Mouse (Mus musculus) inflammation-experienced regulatory T-cells, adult 16 weeks (primary cell): ENCODE data around the gene 1600012H06Rik. TPM values are rescaled to one million over a fixed set of nuclear protein-coding genes. Genes with fewer than 3 reads are reported as not detected.

ENCODE experiments used
- polyA plus RNA-seq: library from polyadenylated mRNA; unstranded; fragments of 100-300 nt; shearing (Covaris generic); gene quantifications from one replicate; pipeline ENCODE4 v1.2.1, GENCODE M21; 2017

The 1600012H06Rik gene
- polyA plus RNA-seq = 37.0 TPM

DNA sequence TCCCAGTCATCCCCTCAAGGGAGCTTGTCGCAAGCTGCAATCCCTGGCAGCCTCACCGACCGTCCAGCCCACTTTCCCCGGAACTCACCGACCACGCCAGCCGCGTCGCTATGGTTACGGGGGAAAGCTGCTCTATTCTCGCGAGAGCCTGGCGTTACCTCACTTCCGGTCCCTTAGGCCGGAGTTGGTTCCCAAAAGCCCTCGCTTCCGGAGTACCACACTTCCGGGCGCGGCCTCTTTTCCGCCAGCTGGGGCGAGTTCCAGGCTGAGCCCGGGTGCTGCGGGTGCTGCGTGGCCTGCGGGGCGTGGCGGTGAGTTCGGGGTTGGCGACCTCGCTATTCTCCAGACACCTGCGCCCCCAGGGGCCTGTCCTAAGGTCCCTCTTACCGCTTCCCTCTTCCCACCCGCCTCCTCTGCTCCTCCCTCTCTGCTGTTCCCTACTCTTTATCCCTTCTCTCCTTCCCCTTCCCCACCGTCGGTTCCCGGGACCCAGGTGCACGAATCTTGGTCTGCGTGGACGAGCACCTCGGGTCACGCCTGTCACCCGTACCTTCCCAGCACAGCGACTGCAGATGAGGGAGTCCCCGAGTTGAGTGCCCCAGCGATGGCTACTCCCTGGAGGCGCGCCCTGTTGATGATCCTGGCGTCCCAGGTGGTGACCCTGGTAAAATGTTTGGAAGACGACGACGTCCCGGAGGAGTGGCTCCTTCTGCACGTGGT, at the start of gene 1600012H06Rik, which contains the start of gene Wdr27:
Gene 1600012H06Rik (plus strand): TSS at position 176 of the 720 bp plus-strand sequence.
Gene Wdr27 (minus strand): TSS at position 150 of the 720 bp plus-strand sequence.

DNA sequence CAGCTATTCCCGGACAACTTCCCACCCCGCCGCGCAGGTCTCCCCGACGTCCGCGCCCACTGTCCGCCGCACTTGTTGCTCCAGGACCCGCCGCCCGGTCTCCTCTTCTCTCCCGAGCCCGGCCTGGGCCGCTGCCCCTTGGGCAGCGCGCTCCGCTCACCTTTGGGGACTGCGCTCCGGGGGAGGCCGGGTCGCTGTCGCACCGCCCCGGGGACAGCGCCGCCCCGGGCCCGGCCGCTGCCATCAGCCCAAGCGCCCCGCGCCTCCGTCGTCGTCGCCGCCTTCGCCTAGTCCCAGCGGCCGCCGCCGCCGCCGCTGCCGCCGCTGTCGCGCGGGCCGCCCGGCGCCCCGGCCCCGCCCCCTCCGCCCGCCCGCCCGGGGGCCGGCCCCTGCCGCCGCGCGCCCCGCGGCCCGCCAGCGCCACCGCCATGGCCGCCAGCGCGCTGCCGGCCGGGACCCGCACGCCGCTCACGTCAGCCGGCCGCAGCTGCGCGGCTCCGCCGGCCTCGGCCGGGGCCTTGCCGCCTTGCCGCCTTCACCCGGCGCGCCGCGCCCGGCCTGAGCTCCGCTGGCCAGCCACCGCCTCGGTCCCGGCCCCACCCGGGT, 18.1 kb downstream of the 1600012H06Rik start, which contains the start of gene Phf10:
Gene Phf10 (minus strand): TSS at position 323 of the 606 bp plus-strand sequence.

DNA sequence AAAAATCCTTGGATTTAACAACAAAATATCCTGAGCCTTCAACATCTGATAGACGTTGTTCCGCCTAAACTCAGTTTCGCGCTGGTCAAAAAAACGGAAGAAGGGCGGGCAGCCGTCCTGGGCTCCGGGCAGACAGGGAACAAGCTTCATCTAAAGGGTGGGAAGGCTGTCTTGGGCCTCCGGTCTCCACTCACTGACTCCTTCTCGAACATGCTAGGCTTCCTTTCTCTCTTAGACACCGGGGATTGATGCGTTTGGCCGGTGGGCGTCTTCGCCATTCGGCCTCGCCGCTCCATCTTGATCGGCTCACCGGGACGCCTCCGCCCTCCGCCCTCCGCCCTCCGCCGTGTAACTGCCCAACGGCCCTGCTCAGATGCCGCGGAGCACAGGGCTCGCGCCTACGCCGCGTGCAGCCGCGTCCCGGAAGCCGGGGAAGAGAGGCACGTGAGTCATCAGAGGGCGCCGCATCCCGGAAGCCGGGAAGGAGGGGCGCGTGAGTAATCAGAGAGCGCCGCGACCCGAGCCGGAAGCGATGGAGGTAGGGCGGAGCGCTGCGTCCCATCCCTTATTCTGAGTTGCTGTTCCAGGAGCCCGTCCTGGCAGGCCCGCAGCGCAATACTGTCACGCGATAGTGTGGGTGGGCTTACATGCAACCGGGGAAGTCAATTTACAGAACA, 35.5 kb downstream of the 1600012H06Rik start, which contains the start of the genes 9030025P20Rik and Gm3417:
Gene 9030025P20Rik (plus strand): TSS at position 107 of the 677 bp plus-strand sequence.
Gene Gm3417 (minus strand): TSS at position 429 of the 677 bp plus-strand sequence.

Other genes with a start within 250 kb of the 1600012H06Rik start
- gene Thbs2, start 248.9 kb upstream of the 1600012H06Rik start, polyA plus RNA-seq = not detected
- gene Wdr27, start within 50 bp of the 1600012H06Rik start, polyA plus RNA-seq = 0.35 TPM
- 5.3 TPM for gene Phf10, start 18.1 kb downstream of the 1600012H06Rik start, polyA plus RNA-seq
- 16.6 TPM for gene 9030025P20Rik, start 35.3 kb downstream of the 1600012H06Rik start, polyA plus RNA-seq
- not detected for gene Gm3417, start 35.6 kb downstream of the 1600012H06Rik start, polyA plus RNA-seq
- 10.9 TPM for gene Gm3435, start 67.0 kb downstream of the 1600012H06Rik start, polyA plus RNA-seq
- gene Ermard, start 98.0 kb downstream of the 1600012H06Rik start, polyA plus RNA-seq = 161 TPM
- gene Tcte3, start 98.3 kb downstream of the 1600012H06Rik start, polyA plus RNA-seq = 1.6 TPM
- 3.3 TPM for gene Gm3448, start 98.4 kb downstream of the 1600012H06Rik start, polyA plus RNA-seq